Mouse (Mus musculus): Measurements from ENCODE around the gene Nexmif. TPM values are rescaled to one million over a fixed set of nuclear protein-coding genes. Genes with fewer than 3 reads are reported as not detected.

Gene Nexmif
- 13.9 and 14.8 TPM in 2 replicates for polyA plus RNA-seq (2012; rRNA removed)

GRCm38 (mm10) chrX:104200736-104201591 lies at the start of gene Nexmif:
Gene Nexmif, minus strand, starts transcription at chrX:104201185.

Other genes starting within 250 kb of the Nexmif start
- gene Rlim, start 219.9 kb downstream of the Nexmif start, polyA plus RNA-seq (2012; rRNA removed): 18.5 and 20.1 TPM in 2 replicates
- gene Abcb7, start 212.7 kb upstream of the Nexmif start, polyA plus RNA-seq (2012; rRNA removed): 8.0 and 8.3 TPM in 2 replicates